Mouse (Mus musculus) ES-Bruce4 (cell line): ENCODE results near the gene Wrnip1. TPM values are rescaled to one million over a fixed set of nuclear protein-coding genes. Genes with fewer than 3 reads are reported as not detected.

Experiments used
- H3K27ac ChIP-seq: 2 replicates; pipeline ENCODE4 v1.5.1; 2012; ENCODE audit warnings: low read length, inconsistent platforms; ENCODE audit not compliant: insufficient read depth
- H3K27me3 ChIP-seq: 2 replicates; pipeline ENCODE4 v1.6.1; 2012; ENCODE audit warnings: mild to moderate bottlenecking, low read length, inconsistent platforms; ENCODE audit not compliant: control insufficient read depth, poor library complexity, insufficient read depth, severe bottlenecking
- H3K36me3 ChIP-seq: 2 replicates; pipeline ENCODE4 v1.6.1; 2012; ENCODE audit warnings: inconsistent platforms, mild to moderate bottlenecking, low read length, moderate library complexity; ENCODE audit not compliant: control insufficient read depth, poor library complexity, insufficient read depth, severe bottlenecking
- H3K4me1 ChIP-seq: one replicate; pipeline ENCODE4 v1.8.1; 2011; ENCODE audit warnings: low read length; ENCODE audit not compliant: control insufficient read depth, insufficient read depth
- H3K4me3 ChIP-seq: 2 replicates; pipeline ENCODE4 v1.5.1; 2011; ENCODE audit warnings: low read depth, mild to moderate bottlenecking, low read length
- H3K9ac ChIP-seq: 2 replicates; pipeline ENCODE4 v1.6.1; 2012; ENCODE audit warnings: low read depth, mild to moderate bottlenecking, inconsistent platforms; ENCODE audit not compliant: poor library complexity, severe bottlenecking
- H3K9me3 ChIP-seq: replicated peaks from 2 replicates; pipeline ENCODE4 v1.6.1; 2012; ENCODE audit warnings: mild to moderate bottlenecking, low read length, inconsistent platforms; ENCODE audit not compliant: control insufficient read depth, poor library complexity, insufficient read depth, severe bottlenecking
- CTCF ChIP-seq: IDR thresholded peaks from one replicate; pipeline ENCODE4 v1.8.1; 2011; ENCODE audit warnings: low read depth, low read length
- EP300 ChIP-seq: IDR thresholded peaks from 2 replicates; pipeline ENCODE4 v1.6.1; 2011; ENCODE audit warnings: low read depth, low read length; ENCODE audit not compliant: insufficient read depth
- POLR2A ChIP-seq: IDR thresholded peaks from one replicate; pipeline ENCODE4 v1.8.1; 2011; ENCODE audit warnings: low read length; ENCODE audit not compliant: insufficient read depth
- polyA plus RNA-seq: library from polyadenylated mRNA; stranded (reverse); fragments of >200 nt; gene quantifications from 2 replicates; pipeline ENCODE4 v1.2.4, GENCODE M21; 2011; ENCODE audit warnings: low read depth; ENCODE audit not compliant: missing spikeins, insufficient read depth, insufficient read length

Wrnip1 gene
- polyA plus RNA-seq, 1 experiment = 21.5 TPM

DNA sequence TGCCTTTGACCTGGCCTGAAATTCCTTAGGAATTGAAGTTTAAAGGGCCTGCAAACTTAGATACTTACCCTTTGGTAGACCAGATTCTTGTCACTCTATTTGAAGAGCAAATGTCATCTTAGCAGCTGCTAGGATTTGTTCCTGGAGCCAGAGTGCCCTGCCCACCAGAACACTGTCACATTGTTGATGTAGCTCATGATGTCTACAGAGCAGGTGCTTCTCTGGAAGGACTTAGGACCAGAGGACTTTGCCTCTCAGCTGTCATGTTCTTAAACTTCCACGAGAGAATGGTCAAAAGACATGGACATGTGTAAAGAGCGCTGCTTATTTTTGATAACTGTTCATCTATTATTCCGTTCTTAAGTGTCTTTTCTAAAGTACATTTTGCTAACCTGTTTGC, 17.4 kb downstream of the Wrnip1 start:
- TF ChIP-seq POLR2A (no peak), CTCF (no peak), EP300 (no peak)
- no peak overlapping the region for H3K4me3 ChIP-seq
- no peak overlapping the region for H3K27ac ChIP-seq
- no peaks in the 10 kb centered on the region for H3K4me1 ChIP-seq
- H3K27me3 ChIP-seq = no peaks in the 10 kb centered on the region
- H3K36me3 ChIP-seq = peaks cover 13% of the 10 kb centered on the region
- no peak overlapping the region for H3K9ac ChIP-seq
- no peaks in the 10 kb centered on the region for H3K9me3 ChIP-seq

DNA sequence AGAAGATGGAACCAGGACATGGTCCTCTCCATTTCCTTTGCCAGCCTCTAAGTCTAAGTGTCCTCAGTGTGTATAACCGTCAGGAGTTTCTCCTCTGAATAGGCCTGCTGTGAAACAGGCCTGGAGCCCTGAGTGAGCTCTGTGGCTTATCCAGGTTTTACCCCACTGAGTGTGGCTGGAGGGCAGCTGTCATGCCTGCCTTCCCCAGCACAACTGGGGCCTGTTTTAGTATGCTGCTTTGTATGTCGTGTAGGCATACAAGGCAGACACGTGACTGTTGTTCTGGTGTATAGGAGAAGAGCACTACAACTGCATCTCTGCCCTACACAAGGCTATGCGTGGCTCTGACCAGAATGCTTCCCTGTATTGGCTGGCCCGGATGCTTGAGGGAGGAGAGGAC, 18.1 kb downstream of the Wrnip1 start:
- Histone ChIP-seq H3K9me3 (no peaks in the 10 kb centered on the region), H3K9ac (no peak overlapping the region), H3K27me3 (no peaks in the 10 kb centered on the region), H3K36me3 (peaks cover 13% of the 10 kb centered on the region), H3K27ac (no peak overlapping the region), H3K4me3 (no peak overlapping the region), H3K4me1 (no peaks in the 10 kb centered on the region)
- TF ChIP-seq CTCF (no peak), POLR2A (no peak), EP300 (no peak)

- Histone ChIP-seq H3K9ac (no peak overlapping the region), H3K27ac (no peak overlapping the region), H3K9me3 (no peaks in the 10 kb centered on the region), H3K36me3 (peaks cover 7% of the 10 kb centered on the region), H3K27me3 (no peaks in the 10 kb centered on the region), H3K4me3 (no peak overlapping the region), H3K4me1 (no peaks in the 10 kb centered on the region)
- TF ChIP-seq POLR2A (no peak), EP300 (no peak), CTCF (no peak)
These were observed 19.8 kb downstream of the Wrnip1 start for GRCm38 (mm10) chr13:32821671-32822070.

DNA sequence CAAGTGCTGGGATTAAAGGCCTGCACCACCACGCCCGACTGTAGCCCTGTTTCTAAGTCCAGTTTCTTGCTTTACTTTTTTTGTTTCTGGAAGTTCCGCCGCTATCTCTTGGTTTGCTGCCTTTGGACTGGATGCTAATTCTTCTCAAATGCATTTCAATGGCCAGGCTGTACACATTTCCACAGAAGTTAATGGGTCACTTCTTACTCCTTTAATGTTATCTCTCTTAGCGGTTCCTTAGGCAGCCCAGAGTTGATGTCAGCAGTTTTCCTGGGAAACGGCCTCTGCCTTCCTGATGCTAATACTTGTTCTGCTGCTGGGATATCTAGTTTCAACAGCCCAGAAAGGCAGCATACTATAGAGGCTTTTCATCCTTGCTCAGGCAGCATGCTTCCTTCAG, 21.3 kb downstream of the Wrnip1 start:
- Histone ChIP-seq H3K27me3 (no peaks in the 10 kb centered on the region), H3K4me1 (no peaks in the 10 kb centered on the region), H3K27ac (no peak overlapping the region), H3K36me3 (peaks cover under 1% of the 10 kb centered on the region; the same call in 1 of the 2 replicates), H3K9me3 (no peaks in the 10 kb centered on the region), H3K4me3 (no peak overlapping the region), H3K9ac (no peak overlapping the region)
- TF ChIP-seq CTCF (no peak), POLR2A (no peak), EP300 (no peak)

DNA sequence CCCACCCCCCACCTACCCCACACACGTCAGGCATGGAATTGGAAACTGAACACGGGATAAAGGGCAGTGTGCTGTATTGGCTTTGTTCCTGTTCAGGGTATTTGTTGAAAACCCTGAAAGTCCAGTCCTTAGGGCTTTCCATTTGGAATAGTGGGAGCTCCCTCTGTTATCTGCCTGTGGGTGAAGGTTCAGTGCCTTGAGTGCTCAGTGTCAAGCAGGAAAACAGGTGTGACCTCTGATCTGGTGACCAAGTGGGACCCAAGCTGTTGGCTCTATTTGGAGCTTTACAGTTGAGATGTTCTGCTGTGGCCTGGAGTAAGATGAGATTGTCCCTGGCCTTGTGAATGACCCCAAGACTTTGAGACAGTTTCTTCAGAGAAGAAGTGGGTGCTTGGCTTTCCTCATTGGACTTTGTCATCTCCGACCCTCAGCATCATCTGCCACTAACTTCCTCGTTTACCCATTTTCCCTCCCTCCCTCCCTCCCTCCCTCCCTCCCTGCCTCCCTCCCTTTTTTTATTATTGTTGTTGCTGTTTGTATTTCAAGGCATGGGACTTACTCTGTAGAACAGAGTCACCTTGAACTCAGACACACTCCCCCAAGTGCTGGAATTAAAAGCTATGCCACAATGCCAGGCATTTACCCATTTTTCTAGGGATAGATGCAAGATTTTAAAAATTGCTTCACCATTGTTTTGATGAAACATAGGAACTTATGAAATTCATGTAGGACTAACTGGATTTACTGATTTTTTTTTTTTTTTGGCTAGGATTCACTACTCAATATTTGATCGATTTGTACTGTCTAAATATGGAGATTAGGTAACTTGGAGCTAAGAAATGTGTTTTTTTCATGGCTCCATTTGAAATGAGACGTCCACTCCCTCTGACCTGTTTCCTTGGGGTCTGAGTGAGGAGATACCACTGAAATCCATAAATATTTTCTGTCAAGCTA, 22.8 kb downstream of the Wrnip1 start:
- H3K36me3 ChIP-seq = no peaks in the 10 kb centered on the region
- no peaks in the 10 kb centered on the region for H3K4me1 ChIP-seq
- H3K27me3 ChIP-seq = no peaks in the 10 kb centered on the region
- no peaks in the 10 kb centered on the region for H3K9me3 ChIP-seq
- H3K4me3 ChIP-seq = no peak overlapping the region
- TF ChIP-seq CTCF = no peak
- TF ChIP-seq POLR2A = no peak
- TF ChIP-seq EP300 = no peak
- H3K27ac ChIP-seq = no peak overlapping the region
- H3K9ac ChIP-seq = no peak overlapping the region

DNA sequence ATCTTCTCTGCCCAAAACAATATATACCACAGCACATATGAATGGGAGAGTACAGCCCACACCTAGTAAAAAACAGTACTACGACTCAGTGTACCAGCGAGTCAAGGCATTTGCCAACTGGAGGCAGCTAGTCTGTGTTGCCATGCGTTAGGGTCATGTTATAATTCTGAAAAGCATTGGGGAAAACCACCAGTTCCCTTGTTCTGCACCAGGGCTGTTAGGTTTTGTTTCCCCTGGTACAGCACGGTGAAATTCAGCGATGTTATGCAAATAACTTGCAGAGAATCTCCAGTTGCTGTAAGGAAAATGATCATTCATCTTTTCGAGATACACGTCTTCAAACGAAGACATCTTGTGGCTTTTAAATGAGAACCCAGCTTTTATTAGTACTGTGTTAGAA, 23.7 kb downstream of the Wrnip1 start:
- TF ChIP-seq POLR2A (no peak), CTCF (no peak), EP300 (no peak)
- H3K4me1 ChIP-seq = no peaks in the 10 kb centered on the region
- H3K36me3 ChIP-seq = no peaks in the 10 kb centered on the region
- H3K27me3 ChIP-seq = no peaks in the 10 kb centered on the region
- no peak overlapping the region for H3K9ac ChIP-seq
- no peak overlapping the region for H3K4me3 ChIP-seq
- no peaks in the 10 kb centered on the region for H3K9me3 ChIP-seq
- H3K27ac ChIP-seq = no peak overlapping the region
